Mouse (Mus musculus): Measurements from ENCODE around the gene Sf3b2.

Sf3b2 gene

GRCm38 (mm10) chr19:5294972-5295735, at the start of gene Sf3b2:
TSS of gene Sf3b2 (minus strand) at chr19:5295455.
- peak; percentile 98 to 99 for DNase-seq

GRCm38 (mm10) chr19:5341360-5341759, 46.1 kb upstream of the Sf3b2 start:
- no peak for DNase-seq

- peak; percentile 81 to 85 for DNase-seq
Measured at GRCm38 (mm10) chr19:5337975-5338374, 42.7 kb upstream of the Sf3b2 start.

GRCm38 (mm10) chr19:5335441-5335840, 40.2 kb upstream of the Sf3b2 start, which contains the start of gene Catsper1:
TSS of gene Catsper1 (plus strand) at chr19:5335741.
- no peak for DNase-seq

- DNase-seq: no peak
Measured at GRCm38 (mm10) chr19:5334741-5335140, 39.5 kb upstream of the Sf3b2 start.

- DNase-seq: no peak
Measured at GRCm38 (mm10) chr19:5327970-5328369, 32.7 kb upstream of the Sf3b2 start.

GRCm38 (mm10) chr19:5323801-5324200, 28.5 kb upstream of the Sf3b2 start:
- DNase-seq: no peak

- no peak for DNase-seq
Measured at GRCm38 (mm10) chr19:5313189-5313588, 17.9 kb upstream of the Sf3b2 start.

GRCm38 (mm10) chr19:5309025-5309424, 13.8 kb upstream of the Sf3b2 start:
- DNase-seq: no peak

- no peak for DNase-seq
Measured at GRCm38 (mm10) chr19:5306968-5307734, 11.9 kb upstream of the Sf3b2 start.

- DNase-seq: no peak
Measured at GRCm38 (mm10) chr19:5306279-5306678, 11.0 kb upstream of the Sf3b2 start.

GRCm38 (mm10) chr19:5302455-5302854, 7.2 kb upstream of the Sf3b2 start:
- DNase-seq: no peak

GRCm38 (mm10) chr19:5300588-5300987, 5.3 kb upstream of the Sf3b2 start:
- no peak for DNase-seq

- peak; percentile 56 to 65 for DNase-seq
Measured at GRCm38 (mm10) chr19:5297903-5298800, 2.9 kb upstream of the Sf3b2 start, which contains the start of gene Gal3st3. TSS of gene Gal3st3 (plus strand) at chr19:5298331.

GRCm38 (mm10) chr19:5296630-5297029, 1.4 kb upstream of the Sf3b2 start:
- no peak for DNase-seq

- no peak for DNase-seq
Measured at GRCm38 (mm10) chr19:5295736-5296075, 451 bp upstream of the Sf3b2 start.

- no peak for DNase-seq
Measured at GRCm38 (mm10) chr19:5278381-5278780, 16.9 kb downstream of the Sf3b2 start.

GRCm38 (mm10) chr19:5277140-5277539, 18.1 kb downstream of the Sf3b2 start:
- no peak for DNase-seq

- DNase-seq: no peak
Measured at GRCm38 (mm10) chr19:5276531-5276930, 18.7 kb downstream of the Sf3b2 start.

GRCm38 (mm10) chr19:5275736-5276135, 19.5 kb downstream of the Sf3b2 start:
- no peak for DNase-seq

- DNase-seq: no peak
Measured at GRCm38 (mm10) chr19:5274641-5275040, 20.6 kb downstream of the Sf3b2 start.

GRCm38 (mm10) chr19:5273916-5274315, 21.3 kb downstream of the Sf3b2 start:
- no peak for DNase-seq
